Mouse (Mus musculus) ES-Bruce4 (cell line): Measurements from ENCODE around the gene Neu2. TPM values are rescaled to one million over a fixed set of nuclear protein-coding genes. Genes with fewer than 3 reads are reported as not detected.

ENCODE experiments used
- H3K27ac ChIP-seq: 2 replicates; pipeline ENCODE4 v1.5.1; 2012; ENCODE audit warnings: low read length, inconsistent platforms; ENCODE audit not compliant: insufficient read depth
- H3K27me3 ChIP-seq: 2 replicates; pipeline ENCODE4 v1.6.1; 2012; ENCODE audit warnings: mild to moderate bottlenecking, low read length, inconsistent platforms; ENCODE audit not compliant: control insufficient read depth, poor library complexity, insufficient read depth, severe bottlenecking
- H3K36me3 ChIP-seq: 2 replicates; pipeline ENCODE4 v1.6.1; 2012; ENCODE audit warnings: inconsistent platforms, mild to moderate bottlenecking, low read length, moderate library complexity; ENCODE audit not compliant: control insufficient read depth, poor library complexity, insufficient read depth, severe bottlenecking
- H3K4me1 ChIP-seq: one replicate; pipeline ENCODE4 v1.8.1; 2011; ENCODE audit warnings: low read length; ENCODE audit not compliant: control insufficient read depth, insufficient read depth
- H3K4me3 ChIP-seq: 2 replicates; pipeline ENCODE4 v1.5.1; 2011; ENCODE audit warnings: low read depth, mild to moderate bottlenecking, low read length
- H3K9ac ChIP-seq: 2 replicates; pipeline ENCODE4 v1.6.1; 2012; ENCODE audit warnings: low read depth, mild to moderate bottlenecking, inconsistent platforms; ENCODE audit not compliant: poor library complexity, severe bottlenecking
- H3K9me3 ChIP-seq: replicated peaks from 2 replicates; pipeline ENCODE4 v1.6.1; 2012; ENCODE audit warnings: mild to moderate bottlenecking, low read length, inconsistent platforms; ENCODE audit not compliant: control insufficient read depth, poor library complexity, insufficient read depth, severe bottlenecking
- CTCF ChIP-seq: IDR thresholded peaks from one replicate; pipeline ENCODE4 v1.8.1; 2011; ENCODE audit warnings: low read depth, low read length
- EP300 ChIP-seq: IDR thresholded peaks from 2 replicates; pipeline ENCODE4 v1.6.1; 2011; ENCODE audit warnings: low read depth, low read length; ENCODE audit not compliant: insufficient read depth
- POLR2A ChIP-seq: IDR thresholded peaks from one replicate; pipeline ENCODE4 v1.8.1; 2011; ENCODE audit warnings: low read length; ENCODE audit not compliant: insufficient read depth
- polyA plus RNA-seq: library from polyadenylated mRNA; stranded (reverse); fragments of >200 nt; gene quantifications from 2 replicates; pipeline ENCODE4 v1.2.4, GENCODE M21; 2011; ENCODE audit warnings: low read depth; ENCODE audit not compliant: missing spikeins, insufficient read depth, insufficient read length

Neu2 gene
- polyA plus RNA-seq, 1 experiment, result not detected

GRCm38 (mm10) chr1:87573800-87574215 lies 64.1 kb downstream of the Neu2 start, which contains the start of gene Ngef:
Gene Ngef (minus strand): TSS chr1:87573870.
- Histone ChIP-seq H3K4me3 (no peak within 1 kb of the TSS), H3K4me1 (no peaks in the 10 kb centered on the region), H3K9me3 (no peaks in the 10 kb centered on the region), H3K27ac (no peak within 1 kb of the TSS), H3K36me3 (no peaks in the 10 kb centered on the region), H3K9ac (no peak within 1 kb of the TSS), H3K27me3 (no peaks in the 10 kb centered on the region)
- TF ChIP-seq EP300, result no peak
- no peak for TF ChIP-seq CTCF
- TF ChIP-seq POLR2A, result no peak

- no peak overlapping the region for H3K4me3 ChIP-seq
- no peak overlapping the region for H3K9ac ChIP-seq
- H3K4me1 ChIP-seq, result no peaks in the 10 kb centered on the region
- H3K27me3 ChIP-seq, result no peaks in the 10 kb centered on the region
- TF ChIP-seq EP300 (no peak), CTCF (no peak), POLR2A (no peak)
- no peak overlapping the region for H3K27ac ChIP-seq
- no peaks in the 10 kb centered on the region for H3K36me3 ChIP-seq
- H3K9me3 ChIP-seq, result no peaks in the 10 kb centered on the region
Observed at GRCm38 (mm10) chr1:87574353-87574752, 64.7 kb downstream of the Neu2 start.

- Histone ChIP-seq H3K27ac (no peak overlapping the region), H3K27me3 (no peaks in the 10 kb centered on the region), H3K36me3 (no peaks in the 10 kb centered on the region), H3K4me1 (no peaks in the 10 kb centered on the region), H3K9me3 (no peaks in the 10 kb centered on the region), H3K4me3 (no peak overlapping the region), H3K9ac (no peak overlapping the region)
- no peak for TF ChIP-seq CTCF
Observed at GRCm38 (mm10) chr1:87574785-87575184, 65.1 kb downstream of the Neu2 start.

- Histone ChIP-seq H3K9me3 (no peaks in the 10 kb centered on the region), H3K9ac (no peak overlapping the region), H3K36me3 (no peaks in the 10 kb centered on the region), H3K27ac (no peak overlapping the region), H3K4me3 (no peak overlapping the region), H3K27me3 (0 out of 2 replicates have a peak, but pooled peaks cover 1% of the 10 kb centered on the region), H3K4me1 (no peaks in the 10 kb centered on the region)
- TF ChIP-seq CTCF (no peak), POLR2A (no peak), EP300 (no peak)
Observed at GRCm38 (mm10) chr1:87578965-87579364, 69.3 kb downstream of the Neu2 start.

DNA sequence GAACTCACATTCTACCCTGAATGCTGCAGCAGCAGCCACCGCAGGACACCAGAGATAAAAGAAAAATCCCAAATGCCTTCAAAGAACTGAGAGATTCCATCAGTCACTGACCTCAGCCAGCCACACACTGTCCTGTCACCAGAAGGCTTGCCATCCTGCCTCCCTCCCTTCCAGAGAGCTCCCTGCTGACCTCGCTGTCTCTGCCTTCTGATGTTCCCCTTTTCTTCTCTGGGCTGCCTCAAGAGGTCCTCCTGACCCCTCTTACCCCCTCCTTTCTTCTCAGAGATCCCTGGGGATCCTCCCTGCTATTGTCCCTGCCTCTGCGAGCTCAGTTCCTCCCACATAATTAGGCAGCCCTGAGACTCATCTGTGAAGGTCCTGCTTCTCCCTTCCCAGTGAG lies 71.1 kb downstream of the Neu2 start:
- no peak overlapping the region for H3K4me3 ChIP-seq
- H3K9me3 ChIP-seq, result no peaks in the 10 kb centered on the region
- H3K9ac ChIP-seq, result no peak overlapping the region
- no peak overlapping the region for H3K27ac ChIP-seq
- TF ChIP-seq POLR2A, result no peak
- H3K4me1 ChIP-seq, result no peaks in the 10 kb centered on the region
- H3K36me3 ChIP-seq, result no peaks in the 10 kb centered on the region
- 0 out of 2 replicates have a peak, but pooled peaks cover 1% of the 10 kb centered on the region for H3K27me3 ChIP-seq

- no peak overlapping the region for H3K9ac ChIP-seq
- no peaks in the 10 kb centered on the region for H3K4me1 ChIP-seq
- TF ChIP-seq EP300 (no peak), POLR2A (no peak), CTCF (no peak)
- no peaks in the 10 kb centered on the region for H3K36me3 ChIP-seq
- no peak overlapping the region for H3K27ac ChIP-seq
- H3K27me3 ChIP-seq, result no peaks in the 10 kb centered on the region
- H3K4me3 ChIP-seq, result no peak overlapping the region
- H3K9me3 ChIP-seq, result no peaks in the 10 kb centered on the region
Observed at GRCm38 (mm10) chr1:87589162-87589561, 79.5 kb downstream of the Neu2 start.

DNA sequence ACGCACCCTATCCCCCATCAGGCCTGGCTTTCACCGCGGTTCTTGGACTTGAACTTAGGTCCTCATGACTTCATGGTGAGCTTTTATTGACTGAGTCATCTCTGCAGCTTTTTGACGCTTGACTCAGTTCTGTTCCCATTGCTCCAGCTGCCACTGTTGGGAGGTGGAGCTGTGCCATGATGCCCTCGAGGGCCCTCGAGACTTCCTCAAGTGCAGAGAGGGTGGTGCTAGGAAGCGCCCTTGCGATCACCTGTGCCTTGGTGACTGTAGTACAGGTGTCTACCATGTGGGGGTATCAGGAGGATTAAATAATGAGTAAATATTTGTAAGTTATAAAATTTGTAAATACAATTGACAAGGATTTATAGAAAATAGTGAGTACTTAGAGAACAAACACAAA lies 80.3 kb downstream of the Neu2 start:
- TF ChIP-seq EP300 (no peak), CTCF (no peak), POLR2A (no peak)
- no peaks in the 10 kb centered on the region for H3K27me3 ChIP-seq
- no peak overlapping the region for H3K4me3 ChIP-seq
- no peaks in the 10 kb centered on the region for H3K4me1 ChIP-seq
- no peak overlapping the region for H3K9ac ChIP-seq
- H3K27ac ChIP-seq, result no peak overlapping the region
- H3K9me3 ChIP-seq, result no peaks in the 10 kb centered on the region
- H3K36me3 ChIP-seq, result no peaks in the 10 kb centered on the region
